Mouse (Mus musculus) MEL (cell line): Measurements from ENCODE around the gene Snrnp70. TPM values are rescaled to one million over a fixed set of nuclear protein-coding genes. Genes with fewer than 3 reads are reported as not detected.

ENCODE experiments used
- DNase-seq: peaks from one replicate; pipeline ENCODE4 v3.0.0; 2011; ENCODE audit warnings: low read depth, low spot score
- H3K27ac ChIP-seq: 2 replicates; pipeline ENCODE4 v1.5.1; 2012; ENCODE audit warnings: low read depth, mild to moderate bottlenecking, control low read depth, low read length, moderate library complexity; ENCODE audit not compliant: control insufficient read depth
- H3K27me3 ChIP-seq, 2 experiments: fragments of 150-350 bp in 1 of 2; sonication (generic) in 1 of 2; 2 replicates each; pipeline ENCODE4 v1.6.1; 2012; ENCODE audit warnings: low read length in 2 of 2, mild to moderate bottlenecking in 2 of 2, improper control_type of control experiment in 1 of 2, moderate library complexity in 1 of 2; ENCODE audit not compliant: insufficient read depth in 2 of 2, control insufficient read depth in 1 of 2
- H3K36me3 ChIP-seq, 2 experiments: 2 replicates each; pipeline ENCODE4 v1.6.1; 2012 to 2014; ENCODE audit warnings: low read length in 2 of 2, improper control_type of control experiment in 1 of 2, inconsistent platforms in 1 of 2, mild to moderate bottlenecking in 1 of 2; ENCODE audit not compliant: insufficient read depth in 2 of 2, control insufficient read depth in 1 of 2
- H3K4me1 ChIP-seq, 2 experiments: fragments of 150-350 bp in 1 of 2; sonication (generic) in 1 of 2; 2 replicates each; pipeline ENCODE4 v1.6.1; 2012; ENCODE audit warnings: low read length in 2 of 2, improper control_type of control experiment in 1 of 2, mild to moderate bottlenecking in 1 of 2; ENCODE audit not compliant: insufficient read depth in 2 of 2, control insufficient read depth in 1 of 2
- H3K4me3 ChIP-seq, 2 experiments: fragments of 150-350 bp in 1 of 2; sonication (generic) in 1 of 2; 2 replicates each; pipeline ENCODE4 v1.5.1; 2012; ENCODE audit warnings: low read depth in 2 of 2, low read length in 2 of 2, mild to moderate bottlenecking in 2 of 2, moderate library complexity in 2 of 2, control low read depth in 1 of 2, improper control_type of control experiment in 1 of 2; ENCODE audit not compliant: control insufficient read depth in 1 of 2, insufficient read depth in 1 of 2
- H3K79me2 ChIP-seq: 2 replicates; pipeline ENCODE4 v1.6.1; 2012; ENCODE audit warnings: mild to moderate bottlenecking, low read length, moderate library complexity; ENCODE audit not compliant: control insufficient read depth, poor library complexity, insufficient read depth
- H3K9ac ChIP-seq: 2 replicates; pipeline ENCODE4 v1.6.1; 2012; ENCODE audit warnings: low read depth, mild to moderate bottlenecking, control low read depth, low read length, moderate library complexity; ENCODE audit not compliant: control insufficient read depth, poor library complexity, severe bottlenecking
- H3K9me3 ChIP-seq: fragments of 150-350 bp; sonication (generic); replicated peaks from 2 replicates; pipeline ENCODE4 v1.6.1; 2012; ENCODE audit warnings: mild to moderate bottlenecking, low read length, improper control_type of control experiment, moderate library complexity; ENCODE audit not compliant: insufficient read depth
- BHLHE40 ChIP-seq: IDR thresholded peaks from 2 replicates; pipeline ENCODE4 v1.6.1; 2012; ENCODE audit warnings: low read depth, mild to moderate bottlenecking, inconsistent platforms, low read length, improper control_type of control experiment, borderline replicate concordance
- CTCF ChIP-seq, 3 experiments: IDR thresholded peaks in 2 of 3; conservative IDR thresholded peaks in 1 of 3; 2 replicates each; pipeline ENCODE4 v1.5.1; 2011 to 2012; ENCODE audit warnings: low read length in 3 of 3, low read depth in 2 of 3, mild to moderate bottlenecking in 2 of 3, improper control_type of control experiment in 1 of 3, inconsistent platforms in 1 of 3, mixed read lengths in 1 of 3, moderate library complexity in 1 of 3; ENCODE audit not compliant: control insufficient read depth in 1 of 3, insufficient read depth in 1 of 3, poor library complexity in 1 of 3, severe bottlenecking in 1 of 3
- E2F4 ChIP-seq: IDR thresholded peaks from 2 replicates; pipeline ENCODE4 v1.6.1; 2011; ENCODE audit warnings: low read depth, low read length, improper control_type of control experiment, borderline replicate concordance
- ELF1 ChIP-seq: IDR thresholded peaks from 2 replicates; pipeline ENCODE4 v1.6.1; 2014; ENCODE audit warnings: low read depth, mild to moderate bottlenecking, inconsistent platforms, low read length, improper control_type of control experiment, moderate library complexity
- EP300 ChIP-seq, 2 experiments: IDR thresholded peaks; 2 replicates each; pipeline ENCODE4 v1.6.1; 2011; ENCODE audit warnings: improper control_type of control experiment in 2 of 2, low read length in 2 of 2, low read depth in 1 of 2, mild to moderate bottlenecking in 1 of 2
- ETS1 ChIP-seq: IDR thresholded peaks from 2 replicates; pipeline ENCODE4 v1.6.1; 2012; ENCODE audit warnings: low read depth, mild to moderate bottlenecking, inconsistent platforms, low read length, improper control_type of control experiment, moderate library complexity
- GABPA ChIP-seq: IDR thresholded peaks from 2 replicates; pipeline ENCODE4 v1.6.1; 2012; ENCODE audit warnings: low read depth, mild to moderate bottlenecking, inconsistent platforms, low read length, improper control_type of control experiment, moderate library complexity
- GATA1 ChIP-seq: IDR thresholded peaks from 2 replicates; pipeline ENCODE4 v1.6.1; 2011; ENCODE audit warnings: low read depth, low read length, improper control_type of control experiment
- HCFC1 ChIP-seq: IDR thresholded peaks from 2 replicates; pipeline ENCODE4 v1.6.1; 2012; ENCODE audit warnings: low read depth, mild to moderate bottlenecking, inconsistent platforms, low read length, improper control_type of control experiment, moderate library complexity
- JUND ChIP-seq: IDR thresholded peaks from 2 replicates; pipeline ENCODE4 v1.6.1; 2011; ENCODE audit warnings: low read depth, mild to moderate bottlenecking, improper control_type of control experiment, low read length
- KAT2A ChIP-seq: conservative IDR thresholded peaks from 2 replicates; pipeline ENCODE4 v1.6.1; 2012; ENCODE audit warnings: low read depth, low read length, improper control_type of control experiment, inconsistent platforms
- MAX ChIP-seq: IDR thresholded peaks from 2 replicates; pipeline ENCODE4 v1.6.1; 2011; ENCODE audit warnings: low read length, improper control_type of control experiment
- MAZ ChIP-seq: IDR thresholded peaks from 2 replicates; pipeline ENCODE4 v1.6.1; 2012; ENCODE audit warnings: low read depth, mild to moderate bottlenecking, inconsistent platforms, low read length, improper control_type of control experiment
- MXI1 ChIP-seq: IDR thresholded peaks from 2 replicates; pipeline ENCODE4 v1.6.1; 2011; ENCODE audit warnings: mild to moderate bottlenecking, low read depth, low read length, improper control_type of control experiment
- NELFE ChIP-seq: IDR thresholded peaks from 2 replicates; pipeline ENCODE4 v1.6.1; 2011; ENCODE audit warnings: low read depth, low read length, improper control_type of control experiment
- NRF1 ChIP-seq: IDR thresholded peaks from 2 replicates; pipeline ENCODE4 v1.6.1; 2014; ENCODE audit warnings: low read depth, mild to moderate bottlenecking, inconsistent platforms, low read length, improper control_type of control experiment, moderate library complexity; ENCODE audit not compliant: poor library complexity, insufficient read depth, severe bottlenecking
- POLR2A ChIP-seq, 2 experiments: IDR thresholded peaks; 2 replicates each; pipeline ENCODE4 v1.6.1; 2011 to 2012; ENCODE audit warnings: low read length in 2 of 2, mild to moderate bottlenecking in 2 of 2, control low read depth in 1 of 2, improper control_type of control experiment in 1 of 2, low read depth in 1 of 2, moderate library complexity in 1 of 2; ENCODE audit not compliant: control insufficient read depth in 1 of 2, insufficient read depth in 1 of 2, poor library complexity in 1 of 2
- POLR2AphosphoS2 ChIP-seq: IDR thresholded peaks from 2 replicates; pipeline ENCODE4 v1.6.1; 2011; ENCODE audit warnings: low read length, improper control_type of control experiment
- POLR2AphosphoS5 ChIP-seq: IDR thresholded peaks from 2 replicates; pipeline ENCODE4 v1.6.1; 2012; ENCODE audit warnings: low read depth, borderline replicate concordance, mild to moderate bottlenecking, inconsistent platforms, low read length, moderate library complexity, mixed read lengths
- RAD21 ChIP-seq: IDR thresholded peaks from 2 replicates; pipeline ENCODE4 v1.6.1; 2011; ENCODE audit warnings: mild to moderate bottlenecking, low read depth, low read length, improper control_type of control experiment
- RCOR1 ChIP-seq: IDR thresholded peaks from 2 replicates; pipeline ENCODE4 v1.6.1; 2012; ENCODE audit warnings: low read depth, mild to moderate bottlenecking, inconsistent platforms, low read length, improper control_type of control experiment
- SIN3A ChIP-seq: IDR thresholded peaks from 2 replicates; pipeline ENCODE4 v1.6.1; 2012; ENCODE audit warnings: low read length, improper control_type of control experiment, inconsistent platforms
- TBP ChIP-seq: IDR thresholded peaks from 2 replicates; pipeline ENCODE4 v1.8.0; 2011; ENCODE audit warnings: low read depth, low read length, improper control_type of control experiment
- TCF12 ChIP-seq: IDR thresholded peaks from 2 replicates; pipeline ENCODE4 v1.6.1; 2014; ENCODE audit warnings: low read depth, mild to moderate bottlenecking, inconsistent platforms, low read length, improper control_type of control experiment, moderate library complexity
- UBTF ChIP-seq: IDR thresholded peaks from 2 replicates; pipeline ENCODE4 v1.6.1; 2012; ENCODE audit warnings: low read depth, mild to moderate bottlenecking, inconsistent platforms, low read length, improper control_type of control experiment, moderate library complexity, borderline replicate concordance; ENCODE audit not compliant: insufficient read depth
- USF2 ChIP-seq, 2 experiments: IDR thresholded peaks; 2 replicates each; pipeline ENCODE4 v1.6.1; 2011 to 2012; ENCODE audit warnings: improper control_type of control experiment in 2 of 2, low read length in 2 of 2, borderline replicate concordance in 1 of 2, inconsistent platforms in 1 of 2, low read depth in 1 of 2, mild to moderate bottlenecking in 1 of 2; ENCODE audit not compliant: insufficient read depth in 1 of 2
- ZNF384 ChIP-seq: IDR thresholded peaks from 2 replicates; pipeline ENCODE4 v1.6.1; 2012; ENCODE audit warnings: low read depth, mild to moderate bottlenecking, inconsistent platforms, low read length, improper control_type of control experiment
- polyA plus RNA-seq, 2 experiments: library from polyadenylated mRNA; stranded (reverse) in 1 of 2; unstranded in 1 of 2; fragments of >175 nt in 1 of 2; fragments of >200 nt in 1 of 2; gene quantifications; 2 replicates each; pipeline versions ENCODE4 v1.2.1 to v1.2.4; 2012; ENCODE audit warnings: low replicate concordance in 2 of 2, low read depth in 1 of 2; ENCODE audit not compliant: insufficient read length in 2 of 2, insufficient read depth in 1 of 2, missing spikeins in 1 of 2
- total RNA-seq: library from RNA; depleted of rRNA; stranded (reverse); fragments of 300-350 nt; gene quantifications from 2 replicates; pipeline ENCODE4 v1.2.3, GENCODE M21; 2012

The Snrnp70 gene
- total and polyA plus RNA-seq, 3 experiments: 272 to 1,478 (median 588) TPM

GRCm38 (mm10) chr7:45361243-45361804 is 34.2 kb downstream of the Snrnp70 start:
- H3K79me2 ChIP-seq: no peaks in the 10 kb centered on the region; the same call in 1 of the 2 replicates
- H3K9ac ChIP-seq: peak overlapping the region; percentile 67
- H3K4me3 ChIP-seq: peak overlapping the region; percentile 55 to 58
- DNase-seq: peak; percentile 99
- peaks cover 6 to 21% of the 10 kb centered on the region in 2 experiments for H3K4me1 ChIP-seq
- TF ChIP-seq POLR2A (IDR thresholded peaks at IDR 0.05; ENCODE audit: control insufficient read depth in 1 of 2, insufficient read depth in 1 of 2, low read depth in 1 of 2, low read length in 2 of 2, poor library complexity in 1 of 2) (peak; percentile 70 to 87), ETS1 (no peak), MAX (peak; percentile 69), BHLHE40 (no peak), TBP (peak; percentile 94), MXI1 (peak; percentile 43), HCFC1 (no peak; the same call in 1 of the 2 replicates), GABPA (no peak), TCF12 (peak; percentile 29; the same call in 1 of the 2 replicates), SIN3A (peak; percentile 68; the same call in 1 of the 2 replicates), NRF1 (peak; percentile 72), NELFE (peak; percentile 74), ELF1 (peak; percentile 60; the same call in 1 of the 2 replicates), CTCF (IDR thresholded peaks at IDR 0.05 in 2 of 3, conservative IDR thresholded peaks at IDR 0.05 in 1 of 3; ENCODE audit: control insufficient read depth in 1 of 3, insufficient read depth in 1 of 3, low read depth in 2 of 3, low read length in 3 of 3, poor library complexity in 1 of 3, severe bottlenecking in 1 of 3) (no peak), POLR2AphosphoS2 (peak; percentile 69; the same call in 1 of the 2 replicates), MAZ (peak; percentile 50; the same call in 1 of the 2 replicates), UBTF (peak; percentile 72; the same call in 1 of the 2 replicates)
- no peak overlapping the region for H3K27ac ChIP-seq
- H3K9me3 ChIP-seq: no peaks in the 10 kb centered on the region
- no peaks in the 10 kb centered on the region for H3K27me3 ChIP-seq
- H3K36me3 ChIP-seq: peaks cover 0 to 15% of the 10 kb centered on the region in 2 experiments; a peak in 2 of 4 replicates

- H3K9ac ChIP-seq: no peak overlapping the region
- DNase-seq: peak; percentile 75
- H3K27ac ChIP-seq: no peak overlapping the region
- no peaks in the 10 kb centered on the region for H3K27me3 ChIP-seq
- no peaks in the 10 kb centered on the region for H3K9me3 ChIP-seq
- TF ChIP-seq EP300 (IDR thresholded peaks at IDR 0.05; ENCODE audit: low read depth in 1 of 2, low read length in 2 of 2) (no peak), CTCF (IDR thresholded peaks at IDR 0.05 in 2 of 3, conservative IDR thresholded peaks at IDR 0.05 in 1 of 3; ENCODE audit: control insufficient read depth in 1 of 3, insufficient read depth in 1 of 3, low read depth in 2 of 3, low read length in 3 of 3, poor library complexity in 1 of 3, severe bottlenecking in 1 of 3) (no peak), ETS1 (no peak), ZNF384 (no peak), JUND (no peak), ELF1 (no peak), SIN3A (no peak), TBP (no peak), RAD21 (no peak), GATA1 (no peak), UBTF (no peak), USF2 (IDR thresholded peaks at IDR 0.05; ENCODE audit: borderline replicate concordance in 1 of 2, insufficient read depth in 1 of 2, low read depth in 1 of 2, low read length in 2 of 2) (no peak), POLR2AphosphoS5 (no peak), KAT2A (no peak), E2F4 (no peak), MXI1 (no peak), NELFE (no peak), RCOR1 (no peak)
- TF ChIP-seq, all 39 proteins: peak for 0
- Histone ChIP-seq H3K4me1 (peaks cover 6 to 19% of the 10 kb centered on the region in 2 experiments), H3K4me3 (peak overlapping the region; percentile 28 to 55), H3K79me2 (no peaks in the 10 kb centered on the region), H3K36me3 (peaks cover 0 to 15% of the 10 kb centered on the region in 2 experiments; a peak in 2 of 4 replicates)
Observed at GRCm38 (mm10) chr7:45360404-45361125, 35.0 kb downstream of the Snrnp70 start.
